Mouse (Mus musculus) neural tube, embryonic 14.5 days (tissue): Measurements from ENCODE around the gene Gins2. TPM values are rescaled to one million over a fixed set of nuclear protein-coding genes. Genes with fewer than 3 reads are reported as not detected.

ENCODE experiments used
- ATAC-seq: fragments of 200-750 bp; cut with Nextera tagmentation; 2 replicates; pipeline ENCODE4 v1.8.0; 2017; ENCODE audit warnings: low read depth, mild to moderate bottlenecking, moderate TSS enrichment, moderate library complexity
- H3K27ac ChIP-seq: fragments of 300-500 bp; sonication (generic); 2 replicates; pipeline ENCODE4 v1.5.1; 2014; ENCODE audit warnings: low read depth, mild to moderate bottlenecking, control low read depth, low read length, moderate library complexity, mixed read lengths
- H3K27me3 ChIP-seq: fragments of 300-500 bp; sonication (generic); 2 replicates; pipeline ENCODE4 v1.6.1; 2014; ENCODE audit warnings: low read length; ENCODE audit not compliant: control insufficient read depth, insufficient read depth
- H3K36me3 ChIP-seq: fragments of 300-500 bp; sonication (generic); 2 replicates; pipeline ENCODE4 v1.6.1; 2014; ENCODE audit warnings: low read length, mixed read lengths; ENCODE audit not compliant: control insufficient read depth, insufficient read depth
- H3K4me1 ChIP-seq: fragments of 300-500 bp; sonication (generic); 2 replicates; pipeline ENCODE4 v1.6.1; 2014; ENCODE audit warnings: low read length; ENCODE audit not compliant: control insufficient read depth, insufficient read depth
- H3K4me2 ChIP-seq: fragments of 300-500 bp; sonication (generic); 2 replicates; pipeline ENCODE4 v1.6.1; 2014; ENCODE audit warnings: mild to moderate bottlenecking, low read depth, low read length, control low read depth
- H3K4me3 ChIP-seq: fragments of 300-500 bp; sonication (generic); 2 replicates; pipeline ENCODE4 v1.5.1; 2014; ENCODE audit warnings: low read depth, low read length, control low read depth, mixed read lengths
- H3K9ac ChIP-seq: fragments of 300-500 bp; sonication (generic); replicated peaks from 2 replicates; pipeline ENCODE4 v1.6.1; 2014; ENCODE audit warnings: low read depth, mild to moderate bottlenecking, control low read depth, low read length, mixed read lengths
- H3K9me3 ChIP-seq: fragments of 300-500 bp; sonication (generic); 2 replicates; pipeline ENCODE4 v1.6.1; 2016; ENCODE audit warnings: low read length; ENCODE audit not compliant: control insufficient read depth
- WGBS: fragments of 180-500 bp; shearing (Covaris S2); extraction: QIAGEN DNeasy Blood & Tissue Kit; methylation state at CpG from one replicate; pipeline ENCODE4 v1.1.7; 2014; 5-methylcytosine and 5-hydroxymethylcytosine counted together
- polyA plus RNA-seq: library from polyadenylated mRNA; unstranded; fragments of >200 nt; fragmentation: Nextera tagmentation; extraction: Ambion mirVana; gene quantifications from 2 replicates; pipeline ENCODE4 v1.2.1, GENCODE M21; 2014

The Gins2 gene
- polyA plus RNA-seq, 1 experiment from 2014 or later, result 10.5 TPM

DNA sequence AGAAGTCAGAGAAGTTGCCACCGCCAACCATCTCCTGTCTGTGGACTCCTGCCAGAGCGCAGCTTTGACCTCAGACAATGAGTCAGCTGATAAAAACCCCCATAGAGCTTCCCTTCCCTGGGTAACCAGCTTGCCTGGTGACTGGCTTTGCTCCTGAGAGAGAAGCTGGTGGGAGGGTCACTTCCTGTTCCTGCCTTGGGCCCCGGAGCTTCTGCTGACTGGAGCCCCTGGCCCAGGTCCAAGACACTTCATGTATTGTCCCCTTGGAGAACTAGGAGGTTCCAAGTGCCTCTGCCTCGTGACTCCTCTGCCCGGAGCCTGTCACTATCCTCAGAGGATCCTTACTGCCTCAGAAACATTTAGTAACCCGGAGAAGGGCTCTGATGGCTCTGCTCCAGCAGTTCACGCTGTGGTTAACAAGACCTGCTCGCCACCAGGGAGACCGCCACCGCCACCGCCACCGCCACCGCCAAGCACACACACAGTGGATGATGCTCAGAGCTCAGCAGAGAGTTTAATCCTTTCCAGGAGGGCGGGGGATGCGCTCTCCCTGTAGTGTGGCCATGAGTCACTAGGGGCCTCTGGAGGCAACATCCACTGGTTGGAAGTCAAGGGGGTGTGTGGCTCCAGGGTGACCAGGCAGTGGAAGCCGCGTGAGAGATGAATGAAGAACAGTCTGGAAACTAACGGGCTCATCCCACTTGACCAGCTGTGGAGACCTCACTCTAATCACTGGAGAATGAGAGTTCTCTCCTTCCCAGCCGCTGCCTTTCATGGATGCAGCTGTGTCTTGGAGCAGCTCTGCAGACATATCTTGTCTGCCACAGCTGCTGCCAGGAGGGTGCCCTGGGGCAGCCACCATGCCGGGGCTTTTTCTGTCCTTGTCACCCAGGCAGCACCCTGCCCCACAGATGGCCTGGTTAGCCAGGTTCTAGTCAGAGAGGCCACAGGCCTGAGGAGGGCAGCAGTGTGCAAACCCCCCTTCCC, 25.0 kb downstream of the Gins2 start:
- 0 out of 2 replicates have a peak overlapping the region, but pooled peaks have one; percentile 16 for H3K4me2 ChIP-seq
- H3K4me3 ChIP-seq, result no peak overlapping the region
- H3K27me3 ChIP-seq, result no peaks in the 10 kb centered on the region
- peak; percentile 47; the same call in 1 of the 2 replicates for ATAC-seq
- WGBS, result 11% methylated on average over 20 of the region's 20 CpGs
- no peak overlapping the region for H3K9ac ChIP-seq
- H3K36me3 ChIP-seq, result peaks cover 14% of the 10 kb centered on the region
- no peaks in the 10 kb centered on the region for H3K9me3 ChIP-seq
- peak overlapping the region; percentile 81 for H3K27ac ChIP-seq
- peaks cover 66% of the 10 kb centered on the region for H3K4me1 ChIP-seq

DNA sequence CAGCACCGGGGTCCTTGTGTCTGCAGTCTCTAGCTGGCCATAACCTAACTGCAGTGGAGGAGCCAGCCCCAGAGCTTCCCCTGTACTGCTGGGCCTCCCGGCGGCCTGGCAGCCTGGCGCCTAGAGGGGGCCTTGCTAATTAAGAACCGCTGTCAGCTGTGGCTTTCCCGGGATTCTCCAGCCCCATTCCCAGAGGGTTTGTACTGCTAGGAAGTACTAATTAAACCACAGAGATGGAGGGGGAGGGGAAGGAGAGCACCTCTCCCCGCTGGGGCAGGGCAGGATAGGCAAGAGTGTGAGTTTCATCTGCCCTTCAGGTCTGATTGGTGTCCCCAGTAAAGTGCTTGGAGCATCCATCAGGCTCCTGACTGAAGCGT, 25.8 kb downstream of the Gins2 start:
- Histone ChIP-seq H3K4me1 (peaks cover 73% of the 10 kb centered on the region), H3K9me3 (no peaks in the 10 kb centered on the region), H3K36me3 (peaks cover 8% of the 10 kb centered on the region), H3K27ac (peak overlapping the region; percentile 81), H3K4me3 (no peak overlapping the region), H3K9ac (no peak overlapping the region), H3K4me2 (no peak overlapping the region), H3K27me3 (no peaks in the 10 kb centered on the region)
- 0 out of 2 replicates have a peak, but pooled peaks have one; percentile 15 for ATAC-seq
- 9% methylated on average over 8 of the region's 8 CpGs for WGBS

DNA sequence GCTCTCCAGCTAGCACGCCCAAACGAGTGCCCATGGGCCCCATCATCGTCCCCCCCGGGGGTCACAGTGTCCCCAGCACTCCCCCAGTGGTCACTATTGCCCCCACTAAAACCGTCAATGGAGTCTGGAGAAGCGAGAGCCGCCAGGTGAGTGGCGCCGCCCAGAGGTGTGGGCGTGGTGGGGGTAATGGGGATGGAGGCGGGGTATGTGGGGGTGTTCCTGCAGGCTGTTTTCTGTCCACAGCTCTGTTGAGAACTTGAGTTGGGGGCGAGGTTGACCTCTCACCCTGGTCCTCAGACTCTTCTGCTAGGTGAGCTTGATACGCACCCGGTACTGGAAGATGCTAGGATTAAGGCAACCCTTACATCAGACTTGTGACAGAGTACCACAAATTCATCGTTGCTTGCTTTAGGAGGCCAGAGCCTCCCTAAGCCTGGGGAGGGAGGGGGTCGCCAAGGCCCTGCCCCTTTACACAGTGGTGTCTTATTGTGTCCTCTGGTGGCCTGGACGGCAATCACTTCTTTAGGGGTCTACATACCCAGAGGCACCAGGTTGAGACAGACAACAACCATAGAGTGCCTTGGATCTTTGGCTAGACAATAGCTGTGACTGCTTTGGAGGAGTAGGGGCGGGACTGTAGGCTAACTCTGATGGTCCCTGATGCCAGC, 26.3 kb downstream of the Gins2 start:
- Histone ChIP-seq H3K9ac (no peak overlapping the region; the same call in 1 of the 2 replicates), H3K9me3 (no peaks in the 10 kb centered on the region), H3K4me1 (peaks cover 78% of the 10 kb centered on the region), H3K27ac (peak overlapping the region; percentile 81), H3K4me2 (no peak overlapping the region), H3K27me3 (no peaks in the 10 kb centered on the region), H3K4me3 (no peak overlapping the region), H3K36me3 (peaks cover 5% of the 10 kb centered on the region; the same call in 1 of the 2 replicates)
- no peak for ATAC-seq
- WGBS, result 72% methylated on average over 18 of the region's 18 CpGs

DNA sequence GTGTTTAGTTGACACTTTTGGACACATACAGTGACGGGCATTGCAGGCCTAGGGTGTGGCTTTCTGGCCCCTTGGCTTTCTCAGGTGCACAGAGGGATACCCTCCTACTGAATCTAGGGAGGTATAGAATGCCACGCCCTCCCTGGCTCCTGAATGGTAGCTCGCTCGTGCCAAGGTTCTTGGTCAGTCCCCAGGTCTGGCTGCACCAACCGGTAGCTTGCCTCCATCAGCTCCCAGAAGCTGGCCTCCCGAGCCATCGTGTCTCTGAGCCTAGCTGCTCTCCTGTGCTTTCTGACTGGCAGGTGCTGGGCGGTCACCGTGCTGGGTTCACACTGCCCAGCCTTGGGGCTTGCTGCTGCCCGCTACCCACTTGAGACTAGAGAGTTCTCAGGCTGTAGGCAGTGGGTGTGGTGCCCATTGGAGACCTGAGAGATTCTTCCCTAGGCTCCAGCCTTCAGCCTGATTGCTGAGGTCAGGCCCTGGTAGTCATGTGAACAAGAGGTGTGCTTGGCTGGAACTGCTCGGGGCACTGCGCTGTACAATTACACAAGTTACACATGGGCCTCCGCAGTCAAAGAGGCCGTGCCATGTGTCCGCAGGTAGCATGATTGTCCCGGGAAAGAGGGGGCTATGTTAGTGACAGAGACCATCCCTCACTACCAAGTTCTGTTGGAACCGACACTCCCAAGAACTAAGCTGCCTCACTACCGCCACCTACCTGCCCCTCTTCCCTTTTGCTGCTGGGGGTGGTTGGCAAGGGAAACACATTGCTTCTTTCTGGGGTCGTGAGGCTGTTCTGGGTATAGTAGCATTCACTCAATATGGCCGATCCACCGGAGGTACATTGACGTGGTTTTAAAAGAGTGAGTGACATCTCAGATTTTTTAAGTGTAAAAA, 27.3 kb downstream of the Gins2 start:
- no peaks in the 10 kb centered on the region for H3K9me3 ChIP-seq
- no peak overlapping the region; the same call in 1 of the 2 replicates for H3K27ac ChIP-seq
- ATAC-seq, result no peak
- 81% methylated on average over 22 of the region's 22 CpGs for WGBS
- H3K4me3 ChIP-seq, result no peak overlapping the region
- H3K36me3 ChIP-seq, result no peaks in the 10 kb centered on the region
- H3K27me3 ChIP-seq, result no peaks in the 10 kb centered on the region
- H3K9ac ChIP-seq, result no peak overlapping the region
- peaks cover 89% of the 10 kb centered on the region for H3K4me1 ChIP-seq
- H3K4me2 ChIP-seq, result no peak overlapping the region

DNA sequence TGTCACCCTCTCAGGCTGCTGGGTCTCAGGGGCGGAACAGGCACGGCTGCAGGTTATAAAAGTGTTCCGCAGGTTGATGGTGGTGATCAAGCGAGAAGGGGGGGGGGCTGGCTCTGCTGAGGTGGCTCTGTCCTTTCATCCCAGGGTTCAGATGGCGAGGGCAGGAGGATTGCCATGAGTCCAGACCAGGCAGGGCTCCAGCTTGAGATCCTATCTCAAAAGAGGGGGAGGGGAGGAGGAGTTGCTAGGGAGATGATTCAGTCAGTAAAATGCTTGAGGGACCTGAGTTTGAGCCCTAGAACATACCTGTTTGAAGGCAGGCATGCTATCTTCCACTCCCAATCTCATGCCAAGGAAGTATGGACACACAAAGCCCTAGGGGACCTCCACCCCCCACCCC, 28.6 kb downstream of the Gins2 start:
- H3K4me2 ChIP-seq, result no peak overlapping the region
- H3K36me3 ChIP-seq, result no peaks in the 10 kb centered on the region
- no peaks in the 10 kb centered on the region for H3K27me3 ChIP-seq
- 58% methylated on average over 5 of the region's 5 CpGs for WGBS
- H3K4me1 ChIP-seq, result peaks cover 91% of the 10 kb centered on the region
- ATAC-seq, result no peak
- H3K27ac ChIP-seq, result peak overlapping the region; percentile 34; the same call in 1 of the 2 replicates
- H3K9me3 ChIP-seq, result no peaks in the 10 kb centered on the region
- no peak overlapping the region for H3K4me3 ChIP-seq
- H3K9ac ChIP-seq, result no peak overlapping the region

DNA sequence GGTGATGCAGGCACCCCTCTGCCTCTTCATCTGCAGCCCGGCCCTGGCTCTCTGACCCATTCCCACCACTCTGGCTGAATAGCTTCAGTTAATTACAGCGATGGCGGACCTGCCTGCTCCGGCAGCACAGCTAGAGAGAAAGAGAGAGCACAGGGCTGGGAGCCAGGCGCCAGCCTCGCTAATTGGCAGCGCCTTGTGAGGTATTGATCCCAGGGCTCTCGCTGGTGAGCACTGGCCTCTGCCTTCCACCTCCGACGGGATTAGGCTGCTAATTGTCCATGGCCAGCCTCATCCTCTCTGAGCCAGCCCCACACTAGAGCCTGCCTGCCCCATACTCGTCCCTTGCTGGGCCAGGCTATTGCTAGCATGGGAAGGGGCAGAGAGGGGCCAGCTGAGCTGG, 29.4 kb downstream of the Gins2 start:
- Histone ChIP-seq H3K4me1 (peaks cover 88% of the 10 kb centered on the region), H3K9me3 (no peaks in the 10 kb centered on the region), H3K36me3 (no peaks in the 10 kb centered on the region), H3K27me3 (no peaks in the 10 kb centered on the region), H3K9ac (peak overlapping the region; percentile 32; the same call in 1 of the 2 replicates), H3K27ac (peak overlapping the region; percentile 52), H3K4me3 (no peak overlapping the region), H3K4me2 (no peak overlapping the region)
- ATAC-seq, result peak; percentile 13; the same call in 1 of the 2 replicates
- 9% methylated on average over 11 of the region's 11 CpGs for WGBS

DNA sequence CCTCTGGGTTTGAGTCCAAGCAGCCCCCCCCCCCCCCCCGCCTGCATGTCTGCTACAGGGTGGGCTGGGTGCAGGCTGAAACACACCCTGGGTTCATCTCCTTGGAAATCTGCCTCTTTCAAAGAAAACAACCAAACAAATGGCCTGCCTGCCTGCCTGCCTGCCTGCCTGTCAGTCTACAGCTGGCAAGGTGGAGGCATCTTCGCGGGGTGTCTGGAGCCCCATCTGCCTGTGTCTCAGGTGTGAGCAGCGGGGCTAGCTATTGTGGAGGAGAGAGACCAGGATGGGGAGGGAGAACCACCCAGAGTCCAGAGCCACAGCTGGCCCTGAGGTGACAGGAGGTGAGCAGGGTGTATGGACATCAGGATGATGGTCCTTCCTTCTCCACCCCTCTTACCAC, 30.9 kb downstream of the Gins2 start:
- H3K36me3 ChIP-seq, result no peaks in the 10 kb centered on the region
- H3K4me1 ChIP-seq, result peaks cover 79% of the 10 kb centered on the region
- no peaks in the 10 kb centered on the region for H3K9me3 ChIP-seq
- WGBS, result 68% methylated on average over 4 of the region's 4 CpGs
- H3K27ac ChIP-seq, result no peak overlapping the region
- no peaks in the 10 kb centered on the region for H3K27me3 ChIP-seq
- ATAC-seq, result no peak
- H3K9ac ChIP-seq, result 0 out of 2 replicates have a peak overlapping the region, but pooled peaks have one; percentile 7
- no peak overlapping the region for H3K4me3 ChIP-seq
- H3K4me2 ChIP-seq, result no peak overlapping the region

DNA sequence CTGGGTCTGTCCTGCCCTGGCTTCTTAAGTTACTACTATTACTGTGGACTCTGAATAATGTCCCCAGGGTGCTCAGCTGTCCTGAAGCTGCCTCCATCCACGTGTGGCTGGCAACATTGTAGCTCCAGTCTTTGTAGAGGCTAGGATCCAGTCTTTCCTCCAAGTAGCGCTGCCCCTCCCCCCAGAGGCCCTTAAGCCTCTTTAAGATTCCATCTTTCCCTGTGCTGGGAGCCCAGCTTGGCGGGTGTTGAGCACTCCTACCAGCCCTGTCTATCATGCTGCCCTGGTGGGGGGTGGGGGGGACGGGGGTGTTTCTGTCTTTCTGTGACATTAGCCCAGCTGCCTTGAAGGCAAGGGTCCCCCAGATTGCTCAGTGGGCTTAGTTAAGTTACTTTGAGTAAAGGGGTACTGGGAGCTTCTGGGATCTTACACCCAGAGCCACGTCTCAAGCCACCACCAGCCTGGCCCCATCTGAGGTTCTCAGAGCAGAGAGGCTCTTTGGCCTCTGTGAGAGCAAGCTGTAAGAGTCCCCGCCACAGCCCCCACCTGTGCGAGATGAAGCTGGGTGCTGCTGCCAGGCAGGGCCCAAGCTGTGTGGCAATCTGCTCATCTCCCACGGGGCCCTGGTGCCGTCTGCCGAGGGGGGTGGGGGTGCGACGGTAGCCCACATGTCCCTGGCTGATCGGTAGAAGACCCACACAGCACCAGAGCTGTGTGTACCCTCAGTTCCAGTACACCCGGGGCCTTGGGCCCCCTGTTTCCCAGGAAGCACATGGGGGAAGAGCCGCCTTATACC, 31.7 kb downstream of the Gins2 start:
- WGBS, result 43% methylated on average over 15 of the region's 15 CpGs
- Histone ChIP-seq H3K9ac (0 out of 2 replicates have a peak overlapping the region, but pooled peaks have one; percentile 7), H3K4me3 (no peak overlapping the region), H3K27me3 (no peaks in the 10 kb centered on the region), H3K27ac (no peak overlapping the region), H3K4me2 (no peak overlapping the region), H3K9me3 (no peaks in the 10 kb centered on the region), H3K36me3 (no peaks in the 10 kb centered on the region), H3K4me1 (peaks cover 79% of the 10 kb centered on the region)
- ATAC-seq, result no peak
